In genomic region chr10:100111209-100111608, GRCm38 (mm10) we compare ENCODE assay signal across 18 mouse cellular contexts.
DNase-seq lines count a peak whose midpoint lies in the region; ATAC-seq and TF ChIP-seq lines count a peak whose summit lies in the region.
"Had no signal": no experiment of that assay in that cellular context is flagged by ENCODE, and none has a peak within 500 bp of the region (broad histone marks: within the 10 kb centered on the region; RNA-seq: fewer than 3 reads in every experiment).

No protein-coding gene starts in this region.

- H3K4me2 ChIP-seq in hindbrain, embryonic 14.5 days (replicated peaks): peak overlapping the region; percentile 13; the same call in 1 of the 2 replicates
- no peak overlapping the region for H3K4me2 ChIP-seq in hindbrain, embryonic 12.5 days (replicated peaks)
- H3K4me2 ChIP-seq in midbrain, embryonic 12.5 days (replicated peaks): no peak overlapping the region; the same call in 1 of the 2 replicates
- H3K4me2 ChIP-seq: embryonic facial prominence, embryonic 15.5 days; limb, embryonic 13.5 days; lung, embryonic 15.5 days; neural tube, embryonic 13.5 days had no signal

- H3K27me3 ChIP-seq in hindbrain, embryonic 14.5 days (ENCODE audit: control insufficient read depth, insufficient read depth, low read length): no peaks in the 10 kb centered on the region
- no peaks in the 10 kb centered on the region for H3K27me3 ChIP-seq in hindbrain, embryonic 12.5 days
- H3K27me3 ChIP-seq in midbrain, embryonic 12.5 days: no peaks in the 10 kb centered on the region
- H3K27me3 ChIP-seq: embryonic facial prominence, embryonic 15.5 days; limb, embryonic 13.5 days; lung, embryonic 15.5 days; megakaryocyte, embryonic 14.5 days; neural tube, embryonic 13.5 days had no signal

- H3K36me3 ChIP-seq in hindbrain, embryonic 14.5 days (replicated peaks; ENCODE audit: control insufficient read depth, insufficient read depth): no peaks in the 10 kb centered on the region
- no peaks in the 10 kb centered on the region for H3K36me3 ChIP-seq in hindbrain, embryonic 12.5 days
- H3K36me3 ChIP-seq in midbrain, embryonic 12.5 days: no peaks in the 10 kb centered on the region
- H3K36me3 ChIP-seq: embryonic facial prominence, embryonic 15.5 days; limb, embryonic 13.5 days; lung, embryonic 15.5 days; neural tube, embryonic 13.5 days had no signal

- DNase-seq in hindbrain, embryonic 14.5 days (ENCODE audit: low spot score): no peak
- DNase-seq in Muller cell, postnatal 12 days (ENCODE audit: inconsistent ontology term): peak; percentile 9
- peak; percentile 91 for DNase-seq in brain, embryonic 14.5 days (ENCODE audit: low read depth)
- DNase-seq in testis, postnatal 10 days (ENCODE audit: low spot score): no peak
- DNase-seq in T-cell, adult 2 months (ENCODE audit: low spot score): no peak
- no peak for DNase-seq in left cerebral cortex, adult 9 months (ENCODE audit: low spot score in 2 of 2)
- DNase-seq: adrenal gland, postnatal 14 days; heart, adult 2 months; kidney, adult 2 months; layer of hippocampus, adult 9-11 months; thymus, adult 2 months had no signal

- no peak overlapping the region for H3K27ac ChIP-seq in hindbrain, embryonic 14.5 days
- no peak overlapping the region for H3K27ac ChIP-seq in hindbrain, embryonic 12.5 days
- H3K27ac ChIP-seq in midbrain, embryonic 12.5 days (replicated peaks): no peak overlapping the region
- H3K27ac ChIP-seq: embryonic facial prominence, embryonic 15.5 days; heart, adult 2 months; limb, embryonic 13.5 days; lung, embryonic 15.5 days; neural tube, embryonic 13.5 days had no signal

- no peak overlapping the region for H3K4me3 ChIP-seq in hindbrain, embryonic 14.5 days (replicated peaks; ENCODE audit: low read length)
- no peak overlapping the region for H3K4me3 ChIP-seq in hindbrain, embryonic 12.5 days
- H3K4me3 ChIP-seq in midbrain, embryonic 12.5 days: no peak overlapping the region
- H3K4me3 ChIP-seq: embryonic facial prominence, embryonic 15.5 days; heart, adult 2 months; limb, embryonic 13.5 days; lung, embryonic 15.5 days; megakaryocyte, embryonic 14.5 days; neural tube, embryonic 13.5 days had no signal

- no peak for TF ChIP-seq CTCF in brain, embryonic 14.5 days (IDR thresholded peaks at IDR 0.05; ENCODE audit: borderline replicate concordance, extremely low read depth, insufficient read depth, insufficient read length)

- ATAC-seq in hindbrain, embryonic 14.5 days (ENCODE audit: low FRiP score): peak; percentile 51; the same call in 1 of the 2 replicates
- ATAC-seq in hindbrain, embryonic 12.5 days (ENCODE audit: low FRiP score): no peak
- peak; percentile 65; the same call in 1 of the 2 replicates for ATAC-seq in midbrain, embryonic 12.5 days (ENCODE audit: low FRiP score, low read depth)

- 0 out of 2 replicates have a peak, but pooled peaks cover 8% of the 10 kb centered on the region for H3K4me1 ChIP-seq in hindbrain, embryonic 14.5 days (replicated peaks; ENCODE audit: control insufficient read depth, insufficient read depth, low read length)
- 0 out of 2 replicates have a peak, but pooled peaks cover 2% of the 10 kb centered on the region for H3K4me1 ChIP-seq in hindbrain, embryonic 12.5 days
- H3K4me1 ChIP-seq in midbrain, embryonic 12.5 days: peaks cover 11% of the 10 kb centered on the region; the same call in 1 of the 2 replicates
- H3K4me1 ChIP-seq: limb, embryonic 13.5 days; lung, embryonic 15.5 days; megakaryocyte, embryonic 14.5 days; neural tube, embryonic 13.5 days had no signal

- H3K9me3 ChIP-seq in hindbrain, embryonic 14.5 days (ENCODE audit: control insufficient read depth, low read length): no peaks in the 10 kb centered on the region
- H3K9me3 ChIP-seq in hindbrain, embryonic 12.5 days (replicated peaks): no peaks in the 10 kb centered on the region
- no peaks in the 10 kb centered on the region for H3K9me3 ChIP-seq in midbrain, embryonic 12.5 days
- H3K9me3 ChIP-seq: embryonic facial prominence, embryonic 15.5 days; limb, embryonic 13.5 days; lung, embryonic 15.5 days; megakaryocyte, embryonic 14.5 days; neural tube, embryonic 13.5 days had no signal

- TF ChIP-seq POLR2A in brain, embryonic 14.5 days (IDR thresholded peaks at IDR 0.05; ENCODE audit: borderline replicate concordance, extremely low read depth, insufficient read depth, insufficient read length, poor library complexity, severe bottlenecking): no peak

- H3K9ac ChIP-seq in hindbrain, embryonic 14.5 days: no peak overlapping the region
- H3K9ac ChIP-seq in hindbrain, embryonic 12.5 days: no peak overlapping the region
- no peak overlapping the region for H3K9ac ChIP-seq in midbrain, embryonic 12.5 days (replicated peaks)
- H3K9ac ChIP-seq: embryonic facial prominence, embryonic 15.5 days; limb, embryonic 13.5 days; lung, embryonic 15.5 days; neural tube, embryonic 13.5 days had no signal

- WGBS in hindbrain, embryonic 14.5 days: 27% methylated on average over 7 of the region's 7 CpGs
- 32% methylated on average over 7 of the region's 7 CpGs for WGBS in hindbrain, embryonic 12.5 days
- WGBS in midbrain, embryonic 12.5 days: 20% methylated on average over 7 of the region's 7 CpGs

Comparison
In these comparisons a context has a peak if more than half of its experiments do, and no peak if none do; other contexts are left out.
1. DNase-seq: peak in Muller cell, postnatal 12 days (single experiment) and brain, embryonic 14.5 days (single experiment); none in hindbrain, embryonic 14.5 days (single experiment), testis, postnatal 10 days (single experiment), T-cell, adult 2 months (single experiment) and left cerebral cortex, adult 9 months (0 of 2).